Mouse (Mus musculus): Measurements from ENCODE around the gene Kif1bp.

The Kif1bp gene

GRCm38 (mm10) chr10:62556558-62556901 lies 21.7 kb downstream of the Kif1bp start:
- DNase-seq (ENCODE audit: low spot score in 2 of 2): no peak

DNA sequence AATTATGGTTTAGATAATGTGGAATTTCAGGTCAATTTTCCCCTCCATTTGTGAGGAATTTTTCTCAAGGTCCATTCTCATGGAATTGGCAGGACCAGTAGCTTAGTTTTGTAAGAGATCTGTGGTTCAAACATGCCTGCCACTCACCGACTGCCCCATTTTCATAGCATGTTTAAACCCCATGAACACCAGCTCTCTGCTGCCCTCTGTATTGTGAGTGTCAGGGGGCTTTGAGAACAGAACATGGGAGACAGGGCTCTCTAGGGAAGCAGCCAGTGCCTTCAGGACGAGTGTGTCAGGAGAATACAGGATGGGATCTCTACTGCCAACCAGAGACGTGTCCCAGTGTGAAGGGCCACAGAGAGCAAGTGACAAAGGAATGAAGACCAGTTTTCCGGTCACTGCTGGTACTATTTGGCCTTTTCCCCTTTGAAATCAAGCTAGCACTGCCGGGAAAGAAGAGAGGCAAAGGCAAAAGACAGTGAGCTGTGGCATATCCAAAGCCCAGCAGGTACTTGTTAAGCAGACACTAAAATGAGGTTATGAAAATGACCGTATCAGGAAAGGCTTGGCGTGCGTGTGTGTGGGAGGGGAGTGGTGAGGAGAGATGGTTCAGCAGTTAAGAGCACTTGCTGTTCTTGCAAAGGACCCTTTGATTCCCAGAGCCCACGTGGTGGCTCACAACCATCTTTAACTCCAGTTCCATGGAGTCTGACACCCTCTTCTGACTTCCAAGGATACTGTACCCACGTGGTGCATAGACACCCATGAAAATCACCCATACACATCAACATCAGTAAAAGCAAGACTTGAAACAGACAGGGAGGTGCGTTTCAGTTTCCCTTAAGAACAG lies 22.3 kb downstream of the Kif1bp start:
- no peak for DNase-seq (ENCODE audit: low spot score in 2 of 2)

- no peak for DNase-seq (ENCODE audit: low spot score in 2 of 2)
Measured at GRCm38 (mm10) chr10:62553611-62554091, 24.6 kb downstream of the Kif1bp start.

DNA sequence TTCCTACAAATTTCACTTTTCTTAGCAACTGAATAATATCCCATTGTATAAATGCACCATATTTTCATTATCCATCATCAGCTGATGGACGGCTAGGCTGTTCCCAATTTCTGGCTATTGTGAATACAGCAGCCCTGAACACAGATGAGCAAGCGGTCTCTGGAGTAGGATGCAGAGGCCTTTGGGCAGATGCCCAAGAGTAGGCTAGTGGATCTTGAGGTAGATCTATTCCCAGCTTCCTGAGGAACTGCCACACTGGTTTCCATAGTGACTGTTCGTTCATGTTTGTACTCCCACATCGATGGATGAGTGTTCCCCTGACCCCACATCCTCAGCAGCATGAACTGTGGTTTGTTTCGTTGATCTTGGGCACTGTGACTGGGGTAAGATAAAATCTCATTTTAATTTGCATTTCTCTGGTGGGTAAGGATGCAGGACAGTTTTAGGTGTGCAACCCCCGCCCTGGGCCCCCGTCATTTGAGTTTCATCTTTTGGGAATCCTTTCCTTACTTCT lies 27.4 kb downstream of the Kif1bp start:
- DNase-seq (ENCODE audit: low spot score in 2 of 2): no peak

DNA sequence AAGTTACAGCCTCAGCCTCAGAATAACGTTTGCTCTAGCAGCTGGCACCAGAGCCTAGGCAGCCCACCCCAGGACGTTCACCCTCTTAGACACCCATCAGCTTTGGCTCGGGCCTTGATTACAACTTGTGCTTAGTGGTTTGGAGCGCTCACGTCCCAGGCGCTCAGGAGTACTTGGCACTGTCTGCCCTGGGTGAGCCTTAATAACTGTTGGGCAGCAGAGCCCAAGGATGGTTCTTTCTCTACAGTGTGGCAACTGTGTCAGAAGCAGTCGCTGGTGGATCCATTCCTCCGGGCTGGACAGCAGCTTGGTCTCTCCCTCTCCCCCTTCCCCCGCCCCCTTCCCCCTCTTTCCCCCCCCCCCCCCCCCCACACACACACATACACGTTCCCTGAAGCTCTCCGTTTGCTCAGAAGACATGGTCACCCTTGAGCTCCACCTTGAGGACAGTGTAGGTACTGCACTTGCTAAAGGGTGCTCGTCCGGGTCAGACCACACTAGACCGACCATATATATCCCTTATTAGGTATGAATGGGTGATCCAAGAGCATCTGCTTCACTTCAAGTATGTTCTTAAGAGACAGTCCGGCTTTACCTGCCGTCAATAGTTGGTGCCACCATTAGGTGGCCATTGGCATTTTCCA lies 28.6 kb downstream of the Kif1bp start:
- DNase-seq (ENCODE audit: low spot score in 2 of 2): peak; percentile 61 to 68

GRCm38 (mm10) chr10:62546441-62546840 lies 31.8 kb downstream of the Kif1bp start:
- no peak for DNase-seq (ENCODE audit: low spot score in 2 of 2)

GRCm38 (mm10) chr10:62545759-62546158 lies 32.5 kb downstream of the Kif1bp start:
- no peak for DNase-seq (ENCODE audit: low spot score in 2 of 2)

- DNase-seq (ENCODE audit: low spot score in 2 of 2): no peak
Measured at GRCm38 (mm10) chr10:62544316-62544715, 33.9 kb downstream of the Kif1bp start.

GRCm38 (mm10) chr10:62543399-62543808 lies 34.9 kb downstream of the Kif1bp start:
- peak in 1 of 2 experiments; percentile 19 for DNase-seq (ENCODE audit: low spot score in 2 of 2)

- DNase-seq (ENCODE audit: low spot score in 2 of 2): no peak
Measured at GRCm38 (mm10) chr10:62542928-62543327, 35.3 kb downstream of the Kif1bp start.

DNA sequence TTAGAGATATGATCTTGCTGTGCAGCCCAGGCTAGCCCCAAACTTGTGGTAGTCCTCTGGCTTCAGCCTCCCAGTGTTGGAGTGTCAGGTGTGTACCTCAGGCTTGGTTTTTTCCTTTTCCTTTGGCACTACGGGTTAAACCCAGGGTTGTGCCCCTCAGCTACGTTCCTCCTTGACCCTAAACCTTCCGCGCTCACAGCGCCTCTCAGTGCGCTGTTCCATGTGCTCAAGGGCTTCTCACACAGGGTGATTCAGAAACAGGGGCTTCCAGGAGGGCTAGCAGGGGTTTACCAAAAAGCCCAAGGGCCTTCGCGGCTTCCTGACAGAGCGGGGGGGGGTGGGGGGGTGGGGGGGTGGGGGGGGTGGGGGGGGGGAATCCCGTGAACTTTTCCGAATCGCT lies 35.8 kb downstream of the Kif1bp start:
- no peak for DNase-seq (ENCODE audit: low spot score in 2 of 2)

GRCm38 (mm10) chr10:62541499-62541898 lies 36.8 kb downstream of the Kif1bp start:
- no peak for DNase-seq (ENCODE audit: low spot score in 2 of 2)

- DNase-seq (ENCODE audit: low spot score in 2 of 2): no peak
Measured at GRCm38 (mm10) chr10:62540800-62541199, 37.5 kb downstream of the Kif1bp start.

DNA sequence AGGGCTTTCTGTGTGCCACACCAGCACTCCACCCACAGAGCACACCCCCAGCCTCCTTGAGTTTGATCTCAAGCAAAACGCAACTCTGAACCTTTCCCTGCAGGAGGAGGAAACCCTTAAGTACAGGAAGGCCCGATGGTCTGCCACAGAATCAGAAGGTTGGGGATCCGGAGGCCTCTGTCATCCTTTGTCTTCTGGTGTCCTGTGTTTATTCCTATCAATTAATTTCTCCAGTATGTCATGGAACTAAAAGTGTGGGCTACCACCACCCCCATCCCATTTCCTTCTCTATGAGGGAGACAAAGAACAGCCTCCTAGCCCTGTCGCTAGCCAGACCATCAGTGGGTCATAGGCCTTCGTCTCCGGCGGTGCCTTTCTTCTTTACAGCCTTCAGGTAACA lies 43.7 kb downstream of the Kif1bp start:
- DNase-seq (ENCODE audit: low spot score in 2 of 2): no peak

DNA sequence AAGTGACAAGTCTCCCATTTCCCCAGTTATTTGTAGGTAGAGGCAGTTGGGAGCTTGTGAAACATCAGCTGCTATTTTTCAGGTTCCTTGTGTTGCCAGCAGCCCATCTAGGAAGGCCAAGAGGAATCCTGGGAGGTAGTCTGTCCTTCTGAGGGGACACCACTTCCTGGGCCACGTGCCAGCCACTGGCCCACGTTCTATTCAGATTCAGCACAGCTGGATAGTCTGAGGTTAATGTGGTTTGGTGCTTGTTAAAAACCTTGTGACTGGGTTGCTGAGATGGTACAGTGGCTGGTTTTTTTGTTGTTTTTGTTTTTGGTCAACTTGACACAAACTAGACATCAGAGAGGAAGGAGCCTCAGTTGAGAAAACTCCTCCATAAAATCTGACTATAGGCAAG lies 45.4 kb downstream of the Kif1bp start:
- no peak for DNase-seq (ENCODE audit: low spot score in 2 of 2)

- DNase-seq (ENCODE audit: low spot score in 2 of 2): peak in 1 of 2 experiments; percentile 44
Measured at GRCm38 (mm10) chr10:62530183-62530582, 48.1 kb downstream of the Kif1bp start.

- DNase-seq (ENCODE audit: low spot score in 2 of 2): no peak
Measured at GRCm38 (mm10) chr10:62527351-62527750, 50.9 kb downstream of the Kif1bp start, which contains the start of gene Srgn. Gene Srgn (minus strand): TSS chr10:62527451.

DNA sequence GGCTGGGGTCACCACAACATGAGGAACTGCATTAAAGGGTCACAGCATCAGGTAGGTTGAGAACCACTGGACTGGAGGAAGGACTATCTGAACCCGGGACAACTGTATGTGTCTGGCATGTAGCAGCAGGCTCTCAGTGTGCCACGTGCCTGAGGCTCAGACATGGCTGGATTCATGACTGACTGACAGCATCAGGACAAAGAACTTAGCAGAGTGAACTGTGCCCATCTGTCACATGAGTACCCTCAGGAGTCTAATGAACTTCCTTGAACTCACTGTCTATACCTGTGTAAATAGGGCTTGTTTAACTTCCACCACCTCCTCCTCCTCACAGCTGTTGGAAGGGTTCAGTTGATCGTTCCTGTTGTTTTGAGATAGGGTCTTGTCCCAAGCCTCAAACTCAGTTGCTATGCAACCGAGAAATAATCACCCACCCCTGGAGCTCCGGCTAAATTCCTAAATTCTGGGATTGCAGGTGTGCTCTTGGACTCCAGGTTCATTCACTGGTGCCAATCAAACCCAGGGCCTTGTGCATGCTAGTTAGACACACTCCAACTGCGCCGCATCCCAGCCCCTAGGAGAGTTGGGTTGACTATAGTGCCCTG lies 55.8 kb downstream of the Kif1bp start:
- no peak for DNase-seq (ENCODE audit: low spot score in 2 of 2)

- DNase-seq (ENCODE audit: low spot score in 2 of 2): no peak
Measured at GRCm38 (mm10) chr10:62521763-62522162, 56.5 kb downstream of the Kif1bp start.

DNA sequence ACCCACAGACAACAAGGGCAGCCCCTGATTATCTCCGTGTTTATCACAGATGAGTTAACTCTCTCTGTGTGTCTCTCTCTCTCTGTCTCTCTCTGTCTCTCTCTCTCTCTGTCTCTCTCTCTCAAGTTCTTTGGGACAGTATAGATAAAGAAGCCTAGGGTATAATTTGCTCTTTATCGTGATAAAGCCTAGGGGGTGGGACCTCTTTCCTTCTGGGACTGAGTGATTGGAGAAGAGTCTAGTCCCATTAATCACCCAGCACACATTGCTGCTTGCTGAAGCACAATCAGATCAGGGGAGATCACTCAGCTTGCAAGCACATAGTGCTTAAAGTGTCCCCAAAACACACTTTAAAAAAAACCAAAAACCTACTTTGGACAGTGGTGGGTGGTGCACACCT lies 57.3 kb downstream of the Kif1bp start:
- no peak for DNase-seq (ENCODE audit: low spot score in 2 of 2)

DNA sequence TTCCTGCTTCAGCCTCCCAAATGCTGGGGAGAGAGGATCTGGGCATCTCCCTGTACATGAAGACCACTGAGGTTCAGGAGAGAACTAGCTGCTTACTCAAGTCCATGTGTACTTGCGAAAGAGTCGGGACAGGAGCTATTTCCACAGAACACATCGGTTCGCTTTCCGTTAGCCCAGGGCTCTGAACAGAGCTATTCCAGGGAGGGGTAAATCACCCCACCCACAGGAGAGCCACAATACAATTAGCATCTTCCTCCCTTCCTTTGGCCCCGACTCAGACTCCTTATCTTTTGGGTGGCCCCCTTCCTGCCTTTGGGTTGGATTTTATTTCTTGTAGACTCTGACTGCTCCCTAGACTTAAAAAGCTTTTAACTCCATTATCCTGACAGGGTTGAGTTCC lies 60.7 kb downstream of the Kif1bp start:
- DNase-seq (ENCODE audit: low spot score in 2 of 2): no peak

- DNase-seq (ENCODE audit: low spot score in 2 of 2): no peak
Measured at GRCm38 (mm10) chr10:62512855-62513254, 65.4 kb downstream of the Kif1bp start.
